Comparison of ENCODE assay signal across 15 mouse cellular contexts in genomic region chr2:33037429-33037828, GRCm38 (mm10). TPM values are rescaled to one million over a fixed set of nuclear protein-coding genes. Genes with fewer than 3 reads are reported as not detected.
DNase-seq lines count a peak whose midpoint lies in the region; ATAC-seq lines count a peak whose summit lies in the region.
"Had no signal": no experiment of that assay in that cellular context is flagged by ENCODE, and none has a peak within 500 bp of the region (broad histone marks: within the 10 kb centered on the region; RNA-seq: fewer than 3 reads in every experiment).

No protein-coding gene starts in this region.

- peak; percentile 62; the same call in 1 of the 2 replicates for ATAC-seq in hindbrain, embryonic 14.5 days (ENCODE audit: low FRiP score)
- no peak for ATAC-seq in hindbrain, embryonic 13.5 days (ENCODE audit: low FRiP score)

- no peak overlapping the region for H3K27ac ChIP-seq in hindbrain, embryonic 14.5 days
- no peak overlapping the region for H3K27ac ChIP-seq in hindbrain, embryonic 13.5 days
- H3K27ac ChIP-seq: liver, embryonic 15.5 days had no signal

- DNase-seq in hindbrain, embryonic 14.5 days (ENCODE audit: low spot score): peak; percentile 53
- peak; percentile 76 for DNase-seq in brain, adult 2 months (ENCODE audit: low read depth, low spot score)
- peak; percentile 65 for DNase-seq in layer of hippocampus, adult 9-11 months
- peak; percentile 80 for DNase-seq in right cerebral cortex, adult 18-20 months
- no peak for DNase-seq in kidney, postnatal 4 days
- DNase-seq in spleen, adult 12 weeks (ENCODE audit: low spot score): no peak
- no peak for DNase-seq in retina, postnatal 1 day
- DNase-seq: adrenal gland, postnatal 25 days; gastrocnemius, postnatal 36 days; heart, postnatal 4 days; kidney, postnatal 25 days; spleen, adult 18-20 months; thymus, postnatal 14 days had no signal

- H3K27me3 ChIP-seq in hindbrain, embryonic 14.5 days (ENCODE audit: control insufficient read depth, insufficient read depth, low read length): no peaks in the 10 kb centered on the region
- no peaks in the 10 kb centered on the region for H3K27me3 ChIP-seq in hindbrain, embryonic 13.5 days
- H3K27me3 ChIP-seq: liver, embryonic 15.5 days had no signal

- H3K36me3 ChIP-seq in hindbrain, embryonic 14.5 days (replicated peaks; ENCODE audit: control insufficient read depth, insufficient read depth): no peaks in the 10 kb centered on the region
- no peaks in the 10 kb centered on the region for H3K36me3 ChIP-seq in hindbrain, embryonic 13.5 days
- H3K36me3 ChIP-seq: liver, embryonic 15.5 days had no signal

- no peak overlapping the region for H3K4me3 ChIP-seq in hindbrain, embryonic 14.5 days (replicated peaks; ENCODE audit: low read length)
- no peak overlapping the region for H3K4me3 ChIP-seq in hindbrain, embryonic 13.5 days
- H3K4me3 ChIP-seq: liver, embryonic 15.5 days had no signal

- no peaks in the 10 kb centered on the region for H3K9me3 ChIP-seq in hindbrain, embryonic 14.5 days (ENCODE audit: control insufficient read depth, low read length)
- H3K9me3 ChIP-seq in hindbrain, embryonic 13.5 days: no peaks in the 10 kb centered on the region
- H3K9me3 ChIP-seq: liver, embryonic 15.5 days had no signal

- no peak overlapping the region for H3K4me2 ChIP-seq in hindbrain, embryonic 14.5 days (replicated peaks)
- no peak overlapping the region for H3K4me2 ChIP-seq in hindbrain, embryonic 13.5 days
- H3K4me2 ChIP-seq: liver, embryonic 15.5 days had no signal

- 59% methylated on average over 1 of the region's 1 CpGs for WGBS in hindbrain, embryonic 14.5 days
- WGBS in hindbrain, embryonic 13.5 days: 58% methylated on average over 1 of the region's 1 CpGs

- H3K9ac ChIP-seq in hindbrain, embryonic 14.5 days: no peak overlapping the region
- no peak overlapping the region for H3K9ac ChIP-seq in hindbrain, embryonic 13.5 days
- H3K9ac ChIP-seq: liver, embryonic 15.5 days had no signal

- H3K4me1 ChIP-seq in hindbrain, embryonic 14.5 days (replicated peaks; ENCODE audit: control insufficient read depth, insufficient read depth, low read length): no peaks in the 10 kb centered on the region
- H3K4me1 ChIP-seq in hindbrain, embryonic 13.5 days (replicated peaks): peaks cover 4% of the 10 kb centered on the region; the same call in 1 of the 2 replicates
- H3K4me1 ChIP-seq: liver, embryonic 15.5 days had no signal

RNA-seq across cellular contexts. Expression of gene Slc2a8, which starts 55.5 kb away (rescaled TPM):
- 16.3 and 17.4 TPM in 2 replicates for polyA plus RNA-seq in hindbrain, embryonic 14.5 days (2014; fragmentation: Nextera tagmentation; extraction: Ambion mirVana)
- 19.8 and 25.7 TPM in 2 replicates for polyA plus RNA-seq in hindbrain, embryonic 13.5 days (2015; fragmentation: Nextera tagmentation; extraction: Ambion mirVana)

Comparison
In these comparisons a context has a peak if more than half of its experiments do, and no peak if none do; other contexts are left out.
1. DNase-seq: peak in hindbrain, embryonic 14.5 days (single experiment), brain, adult 2 months (single experiment), layer of hippocampus, adult 9-11 months (single experiment) and right cerebral cortex, adult 18-20 months (single experiment); none in kidney, postnatal 4 days (0 of 2), spleen, adult 12 weeks (single experiment) and retina, postnatal 1 day (single experiment).